Mouse (Mus musculus) limb, embryonic 12.5 days (tissue): ENCODE results near the gene Pzp. TPM values are rescaled to one million over a fixed set of nuclear protein-coding genes. Genes with fewer than 3 reads are reported as not detected.

Experiments used
- ATAC-seq: fragments of 200-750 bp; cut with Nextera tagmentation; 2 replicates; pipeline ENCODE4 v1.8.0; 2017; ENCODE audit warnings: low read depth, moderate TSS enrichment; ENCODE audit not compliant: insufficient number of reproducible peaks, insufficient read depth, low FRiP score, low TSS enrichment
- H3K27ac ChIP-seq: fragments of 300-500 bp; sonication (generic); 2 replicates; pipeline ENCODE4 v1.5.1; 2016; ENCODE audit warnings: mild to moderate bottlenecking, moderate library complexity
- H3K27me3 ChIP-seq: fragments of 300-500 bp; sonication (generic); 2 replicates; pipeline ENCODE4 v1.6.1; 2016; ENCODE audit warnings: mild to moderate bottlenecking, moderate library complexity
- H3K36me3 ChIP-seq: fragments of 300-500 bp; sonication (generic); 2 replicates; pipeline ENCODE4 v1.6.1; 2016; ENCODE audit warnings: mild to moderate bottlenecking, moderate library complexity
- H3K4me1 ChIP-seq: fragments of 300-500 bp; sonication (generic); replicated peaks from 2 replicates; pipeline ENCODE4 v1.6.1; 2016
- H3K4me2 ChIP-seq: fragments of 300-500 bp; sonication (generic); 2 replicates; pipeline ENCODE4 v1.6.1; 2016; ENCODE audit warnings: mild to moderate bottlenecking, moderate library complexity
- H3K4me3 ChIP-seq: fragments of 300-500 bp; sonication (generic); replicated peaks from 2 replicates; pipeline ENCODE4 v1.5.1; 2016; ENCODE audit warnings: mild to moderate bottlenecking
- H3K9ac ChIP-seq: fragments of 300-500 bp; sonication (generic); replicated peaks from 2 replicates; pipeline ENCODE4 v1.6.1; 2016; ENCODE audit warnings: mild to moderate bottlenecking, moderate library complexity
- H3K9me3 ChIP-seq: fragments of 300-500 bp; sonication (generic); 2 replicates; pipeline ENCODE4 v1.6.1; 2016; ENCODE audit warnings: mild to moderate bottlenecking, moderate library complexity
- WGBS: fragments of 180-500 bp; shearing (Covaris S2); methylation state at CpG from one replicate; pipeline ENCODE4 v1.1.7; 2016; 5-methylcytosine and 5-hydroxymethylcytosine counted together
- polyA plus RNA-seq: library from polyadenylated mRNA; unstranded; fragments of >200 nt; fragmentation: Nextera tagmentation; extraction: Ambion mirVana; gene quantifications from 2 replicates; pipeline ENCODE4 v1.2.1, GENCODE M21; 2016

Pzp gene
- polyA plus RNA-seq, 1 experiment from 2014 or later: not detected

DNA sequence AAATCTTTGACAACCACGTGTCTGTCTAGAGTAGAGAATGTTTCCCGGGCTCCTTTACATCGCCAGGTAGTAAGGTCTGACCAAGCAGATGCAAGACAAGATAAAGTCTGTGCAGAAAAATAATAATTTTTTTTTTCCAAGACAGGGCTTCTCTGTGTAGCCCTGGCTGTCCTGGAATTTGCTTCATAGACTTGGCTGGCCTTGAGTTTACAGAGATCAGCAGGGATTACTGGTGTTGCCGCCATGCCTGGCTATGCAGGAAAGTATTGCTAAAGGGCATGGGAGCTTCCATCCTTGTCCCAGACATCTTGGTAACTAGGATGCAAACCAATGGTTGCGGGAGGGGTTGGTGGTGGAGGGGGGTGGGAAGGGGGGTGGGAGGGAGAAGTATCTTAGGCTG is 69.3 kb downstream of the Pzp start:
- Histone ChIP-seq H3K4me1 (0 out of 2 replicates have a peak, but pooled peaks cover 4% of the 10 kb centered on the region), H3K9me3 (no peaks in the 10 kb centered on the region), H3K36me3 (no peaks in the 10 kb centered on the region), H3K9ac (no peak overlapping the region), H3K4me2 (no peak overlapping the region), H3K4me3 (no peak overlapping the region), H3K27me3 (no peaks in the 10 kb centered on the region), H3K27ac (no peak overlapping the region)
- ATAC-seq: no peak
- 86% methylated on average over 5 of the region's 5 CpGs for WGBS

DNA sequence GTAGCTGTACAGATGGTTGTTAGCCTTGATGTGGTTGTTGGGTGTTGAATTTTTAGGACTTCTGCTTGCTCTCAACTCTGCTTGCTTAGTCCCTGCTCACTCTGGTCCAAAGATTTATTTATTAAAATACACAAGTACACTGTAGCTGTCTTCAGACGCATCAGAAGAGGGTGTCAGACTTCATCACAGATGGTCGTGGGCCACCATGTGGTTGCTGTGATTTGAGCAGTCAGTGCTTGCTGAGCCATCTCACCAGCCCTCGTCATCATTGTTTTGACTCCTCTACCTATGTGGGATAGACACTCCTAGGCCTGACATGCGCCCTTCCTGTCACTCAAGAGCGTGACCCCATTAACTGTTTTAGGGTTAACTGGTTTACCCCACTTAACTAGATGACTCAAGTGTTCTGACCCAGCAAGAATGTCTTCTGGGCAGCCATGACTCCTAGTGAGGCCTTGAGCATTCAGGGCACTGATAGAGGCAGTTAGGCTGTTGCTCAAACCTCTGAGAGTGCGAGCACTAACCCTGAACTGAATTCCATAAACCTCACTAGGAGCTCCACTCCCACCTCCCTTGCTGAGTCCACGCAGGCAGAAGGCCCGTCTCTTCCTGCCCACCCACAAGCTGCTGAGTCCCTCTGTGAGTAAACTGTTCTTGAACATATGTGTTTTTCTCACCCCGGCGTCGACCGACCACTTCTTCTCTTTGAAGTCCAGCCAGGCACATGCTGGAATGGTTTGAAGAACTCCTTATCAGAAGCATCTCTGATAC is 70.5 kb downstream of the Pzp start:
- Histone ChIP-seq H3K4me3 (no peak overlapping the region), H3K9me3 (no peaks in the 10 kb centered on the region), H3K4me1 (0 out of 2 replicates have a peak, but pooled peaks cover 4% of the 10 kb centered on the region), H3K36me3 (no peaks in the 10 kb centered on the region), H3K27me3 (no peaks in the 10 kb centered on the region), H3K4me2 (no peak overlapping the region), H3K27ac (no peak overlapping the region), H3K9ac (no peak overlapping the region)
- WGBS: 76% methylated on average over 12 of the region's 12 CpGs
- no peak for ATAC-seq

DNA sequence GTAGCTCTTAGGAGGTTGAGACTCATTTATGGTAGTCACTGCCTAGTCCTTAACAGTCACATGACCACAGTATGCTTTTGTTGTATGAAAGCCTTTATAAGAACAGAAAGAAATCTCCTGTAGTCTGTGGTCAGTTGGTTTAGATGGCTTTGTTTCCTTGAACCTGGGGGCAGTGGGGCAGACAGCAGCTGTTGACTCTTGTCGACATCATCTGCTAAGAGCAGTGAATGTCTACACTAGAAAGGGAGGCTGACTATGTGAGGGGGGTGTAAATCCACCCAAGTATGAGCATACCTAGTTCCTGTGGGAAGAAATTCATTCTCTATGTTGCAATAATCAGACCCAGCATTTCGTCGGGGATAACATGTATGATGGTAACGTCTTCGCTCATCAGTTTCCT is 79.5 kb downstream of the Pzp start:
- H3K9me3 ChIP-seq: no peaks in the 10 kb centered on the region
- H3K4me2 ChIP-seq: no peak overlapping the region
- no peak overlapping the region for H3K4me3 ChIP-seq
- H3K36me3 ChIP-seq: no peaks in the 10 kb centered on the region
- no peak overlapping the region for H3K27ac ChIP-seq
- H3K4me1 ChIP-seq: no peaks in the 10 kb centered on the region; the same call in 1 of the 2 replicates
- H3K27me3 ChIP-seq: no peaks in the 10 kb centered on the region
- H3K9ac ChIP-seq: no peak overlapping the region
- 94% methylated on average over 5 of the region's 5 CpGs for WGBS
- ATAC-seq: no peak

DNA sequence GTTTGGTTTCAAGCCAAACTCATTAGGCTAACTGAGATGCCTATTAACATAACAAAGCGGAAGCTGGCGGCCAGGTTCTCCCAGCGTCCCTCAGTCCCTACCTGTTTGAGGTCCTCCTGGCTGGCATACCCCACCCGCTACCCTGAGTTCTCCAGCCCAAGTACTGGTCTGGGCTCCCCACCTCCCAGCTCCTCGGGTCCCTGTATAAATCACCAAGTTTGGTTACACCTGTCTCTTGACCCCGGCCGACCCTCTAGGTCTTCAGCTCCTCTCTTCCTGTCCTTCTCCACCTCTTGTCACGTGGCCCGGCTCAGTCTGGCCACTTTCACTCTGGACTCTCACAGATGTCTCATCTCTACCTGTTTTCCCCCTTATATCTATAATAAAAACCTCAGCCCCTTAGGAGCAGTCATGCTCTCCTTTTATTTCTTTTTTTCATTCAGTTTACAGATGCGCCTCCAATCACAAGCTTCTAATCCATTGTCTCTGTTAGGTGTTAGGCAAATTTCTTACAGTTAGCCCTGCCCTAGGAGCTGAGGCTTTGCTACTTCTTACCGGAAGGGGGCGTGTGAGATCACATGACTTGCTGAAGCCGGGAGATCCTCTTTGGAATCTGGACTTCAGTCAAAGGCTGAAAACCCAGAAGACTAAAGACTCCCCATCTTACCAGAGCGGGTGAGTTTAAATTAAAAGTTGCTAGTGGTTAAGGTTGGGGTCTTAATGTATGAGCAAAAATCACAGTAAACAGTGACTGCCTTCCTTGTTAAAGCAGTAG is 80.6 kb downstream of the Pzp start:
- H3K27ac ChIP-seq: no peak overlapping the region
- H3K4me3 ChIP-seq: 0 out of 2 replicates have a peak overlapping the region, but pooled peaks have one; percentile 2
- H3K27me3 ChIP-seq: no peaks in the 10 kb centered on the region
- H3K36me3 ChIP-seq: no peaks in the 10 kb centered on the region
- no peak overlapping the region for H3K9ac ChIP-seq
- H3K9me3 ChIP-seq: no peaks in the 10 kb centered on the region
- H3K4me2 ChIP-seq: peak overlapping the region; percentile 37
- H3K4me1 ChIP-seq: no peaks in the 10 kb centered on the region; the same call in 1 of the 2 replicates
- no peak for ATAC-seq
- WGBS: 14% methylated on average over 14 of the region's 14 CpGs

DNA sequence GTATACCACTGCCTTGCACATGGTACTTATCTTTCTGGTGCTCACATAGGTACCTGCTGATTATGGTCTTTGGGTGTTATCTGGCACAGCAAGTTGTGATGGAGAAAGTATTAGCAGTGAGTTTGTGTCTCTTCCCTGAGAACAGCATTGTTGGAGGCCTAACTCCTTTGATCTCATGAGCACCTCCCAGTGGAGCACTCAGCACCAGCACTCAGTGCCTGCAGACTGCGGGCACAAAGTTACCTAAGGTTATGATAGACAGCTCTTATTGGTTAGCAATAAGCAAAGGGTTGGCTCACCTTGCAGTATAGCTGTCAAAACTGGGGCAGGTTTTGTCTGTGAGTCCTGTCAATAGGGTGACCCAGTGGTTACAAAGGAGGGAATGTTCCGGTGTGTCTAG is 86.3 kb downstream of the Pzp start:
- Histone ChIP-seq H3K4me3 (no peak overlapping the region), H3K27me3 (no peaks in the 10 kb centered on the region), H3K27ac (no peak overlapping the region), H3K9ac (no peak overlapping the region), H3K9me3 (no peaks in the 10 kb centered on the region), H3K36me3 (peaks cover 15% of the 10 kb centered on the region), H3K4me1 (peaks cover 20% of the 10 kb centered on the region), H3K4me2 (no peak overlapping the region)
- WGBS: 91% methylated on average over 2 of the region's 2 CpGs
- no peak for ATAC-seq

DNA sequence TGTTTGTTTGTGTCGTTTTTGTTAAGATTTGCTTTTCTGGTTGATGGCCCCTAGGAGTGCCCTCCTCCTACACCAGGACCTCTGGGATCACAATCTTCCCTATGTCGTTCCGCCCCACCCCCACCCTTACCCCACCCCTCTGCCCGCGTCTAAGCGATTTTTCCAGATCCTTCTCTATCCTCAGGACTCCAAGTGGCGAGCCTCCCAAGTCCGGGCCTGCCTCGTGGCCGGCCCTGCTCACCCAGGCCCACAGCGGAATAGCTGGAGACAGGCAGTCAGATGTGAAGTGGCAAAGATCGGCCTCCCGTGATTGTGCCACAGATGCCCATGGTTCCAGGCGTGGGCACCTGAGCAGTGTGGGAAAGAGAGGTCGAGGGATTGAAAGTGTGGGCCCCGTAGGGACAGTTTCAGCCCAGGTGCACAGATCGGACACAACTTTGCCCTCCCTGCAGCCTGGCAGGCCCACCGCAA is 87.6 kb downstream of the Pzp start:
- Histone ChIP-seq H3K9me3 (no peaks in the 10 kb centered on the region), H3K4me1 (peaks cover 20% of the 10 kb centered on the region), H3K36me3 (peaks cover 28% of the 10 kb centered on the region), H3K4me3 (peak overlapping the region; percentile 97), H3K27me3 (no peaks in the 10 kb centered on the region), H3K9ac (peak overlapping the region; percentile 60), H3K27ac (peak overlapping the region; percentile 96), H3K4me2 (peak overlapping the region; percentile 71)
- 23% methylated on average over 18 of the region's 18 CpGs for WGBS
- ATAC-seq: peak; percentile 60

DNA sequence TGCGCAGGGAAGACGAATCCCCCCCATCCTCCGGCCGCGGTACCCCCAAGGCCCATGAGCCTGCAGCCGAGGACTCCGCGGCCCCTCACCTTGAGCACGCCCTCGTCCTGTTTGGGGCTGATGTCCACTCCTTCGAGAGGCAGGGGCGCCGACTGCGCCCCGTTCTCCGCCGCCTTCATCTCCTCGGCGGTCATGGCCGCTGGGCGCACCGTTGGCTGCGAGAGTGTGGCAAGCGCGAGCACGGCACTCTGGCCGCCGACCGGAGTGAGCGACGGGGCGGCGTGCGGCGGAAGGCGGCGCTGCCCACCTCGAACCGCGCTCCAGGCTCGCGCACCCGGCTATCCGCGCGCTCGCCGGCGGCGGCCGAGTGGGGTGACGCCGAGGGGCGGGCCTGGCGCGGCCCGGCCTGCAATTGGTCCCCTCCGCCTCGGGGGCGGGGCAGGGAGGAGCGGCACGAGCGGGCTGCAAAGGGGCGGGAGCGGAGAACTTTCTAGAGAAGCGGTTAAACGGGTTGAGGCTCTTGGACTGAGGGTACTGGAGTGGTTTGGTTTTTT is 88.1 kb downstream of the Pzp start, which contains the start of gene Fkbp4:
Gene Fkbp4, minus strand, starts transcription at position 361 of the 554 bp plus-strand sequence.
- peak within 1 kb of the TSS; percentile 97 for H3K4me3 ChIP-seq
- H3K4me1 ChIP-seq: peaks cover 20% of the 10 kb centered on the region
- H3K4me2 ChIP-seq: peak within 1 kb of the TSS; percentile 71
- peaks cover 33% of the 10 kb centered on the region for H3K36me3 ChIP-seq
- WGBS: under 1% methylated on average over 67 of the region's 67 CpGs
- H3K9me3 ChIP-seq: no peaks in the 10 kb centered on the region
- peak within 1 kb of the TSS; percentile 96 for H3K27ac ChIP-seq
- ATAC-seq: peak; percentile 88
- H3K9ac ChIP-seq: peak within 1 kb of the TSS; percentile 98
- H3K27me3 ChIP-seq: no peaks in the 10 kb centered on the region

DNA sequence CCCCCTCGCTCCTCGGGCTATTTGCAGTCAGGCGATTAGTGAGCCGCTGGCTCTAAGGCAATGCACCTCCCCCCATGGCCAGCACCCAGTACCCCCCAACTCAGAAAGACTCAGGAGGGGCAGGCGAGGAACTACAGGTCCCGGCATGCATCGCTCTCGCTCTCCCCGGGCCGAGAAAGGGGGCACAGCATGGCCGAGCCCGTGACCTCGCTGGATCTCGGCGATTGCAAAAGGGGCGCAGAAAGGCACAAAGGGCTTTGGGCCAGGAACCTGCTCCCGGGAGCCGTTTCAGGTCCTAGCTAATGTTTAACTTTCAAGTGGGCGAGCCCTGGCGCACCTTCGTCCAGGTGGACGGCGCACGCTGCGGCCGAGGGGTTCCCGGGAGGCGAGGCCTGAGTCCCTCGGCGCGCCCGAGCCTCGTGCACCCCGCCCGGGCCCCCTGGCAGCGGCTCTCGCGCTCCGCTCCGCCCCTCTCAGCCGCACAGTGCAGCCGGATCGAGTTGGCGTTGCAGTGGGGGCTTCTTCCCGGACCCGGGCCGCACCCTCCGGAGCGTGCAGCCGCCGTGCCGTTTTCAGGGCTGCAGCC is 88.7 kb downstream of the Pzp start:
- peaks cover 20% of the 10 kb centered on the region for H3K4me1 ChIP-seq
- WGBS: under 1% methylated on average over 52 of the region's 52 CpGs
- H3K4me2 ChIP-seq: peak overlapping the region; percentile 71
- H3K9me3 ChIP-seq: no peaks in the 10 kb centered on the region
- peak overlapping the region; percentile 98 for H3K9ac ChIP-seq
- no peaks in the 10 kb centered on the region for H3K27me3 ChIP-seq
- peak overlapping the region; percentile 96 for H3K27ac ChIP-seq
- peak overlapping the region; percentile 97 for H3K4me3 ChIP-seq
- peak; percentile 37 for ATAC-seq
- H3K36me3 ChIP-seq: peaks cover 39% of the 10 kb centered on the region

DNA sequence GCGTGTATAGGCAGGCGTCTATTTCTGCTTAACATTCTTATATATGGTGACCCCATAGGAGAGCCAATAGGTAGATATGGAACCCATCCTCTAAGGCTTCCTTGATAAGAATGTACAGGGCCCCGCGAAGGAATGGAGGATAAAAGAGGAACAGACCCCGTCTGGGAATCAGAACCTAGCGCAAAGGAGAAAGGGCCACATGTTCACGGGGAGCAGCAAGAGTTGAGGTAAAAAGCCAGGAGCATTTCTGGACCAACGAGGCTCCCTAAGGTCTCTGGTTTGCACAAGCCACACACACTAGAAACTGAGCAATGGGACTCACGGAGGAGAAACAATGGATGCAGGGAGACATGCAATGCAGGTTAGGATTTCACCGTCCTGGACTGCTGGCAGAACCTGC is 89.2 kb downstream of the Pzp start:
- Histone ChIP-seq H3K4me3 (peak overlapping the region; percentile 97), H3K27ac (peak overlapping the region; percentile 96), H3K9ac (peak overlapping the region; percentile 98), H3K27me3 (no peaks in the 10 kb centered on the region), H3K36me3 (peaks cover 44% of the 10 kb centered on the region), H3K4me2 (peak overlapping the region; percentile 71), H3K9me3 (no peaks in the 10 kb centered on the region), H3K4me1 (peaks cover 20% of the 10 kb centered on the region)
- 5% methylated on average over 10 of the region's 10 CpGs for WGBS
- ATAC-seq: no peak; the same call in 1 of the 2 replicates

DNA sequence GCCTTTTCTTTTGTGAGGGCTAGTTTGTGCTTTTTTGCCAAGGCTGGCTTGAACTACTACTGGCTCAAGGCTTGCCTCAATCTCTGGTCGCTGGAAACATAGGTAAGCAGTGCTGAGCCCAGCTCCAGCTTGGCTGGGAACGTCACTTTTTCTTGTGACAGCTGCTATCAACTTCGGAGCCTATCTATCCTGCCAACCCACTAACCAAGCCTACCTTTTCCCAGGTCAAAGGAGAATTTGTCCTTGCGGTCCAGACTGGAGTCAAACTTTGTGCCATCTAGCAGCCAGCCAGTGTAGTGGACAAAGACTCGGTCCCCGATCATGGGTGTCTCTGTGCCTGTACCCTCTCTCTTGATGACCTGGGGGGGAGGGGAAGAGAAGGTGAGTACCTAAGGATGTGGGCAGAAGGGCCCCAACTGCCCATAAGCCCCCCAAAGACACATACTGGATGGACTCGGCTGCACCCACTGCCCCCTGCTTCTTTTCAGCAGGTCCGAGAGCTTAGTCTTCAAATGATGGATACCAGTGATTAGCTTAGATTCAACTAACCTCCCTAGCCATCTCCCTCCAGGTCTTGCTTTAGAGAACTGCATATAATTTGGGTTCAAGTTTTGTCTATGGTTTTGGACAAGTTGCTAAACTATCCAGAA is 90.0 kb downstream of the Pzp start:
- Histone ChIP-seq H3K27me3 (no peaks in the 10 kb centered on the region), H3K9ac (peak overlapping the region; percentile 98; the same call in 1 of the 2 replicates), H3K4me2 (peak overlapping the region; percentile 71), H3K27ac (no peak overlapping the region), H3K4me3 (peak overlapping the region; percentile 97), H3K9me3 (no peaks in the 10 kb centered on the region), H3K4me1 (peaks cover 20% of the 10 kb centered on the region), H3K36me3 (peaks cover 52% of the 10 kb centered on the region)
- no peak for ATAC-seq
- 89% methylated on average over 8 of the region's 8 CpGs for WGBS
